Comparison of ENCODE assay signal across 13 mouse cellular contexts in genomic region chr19:21603836-21604235, GRCm38 (mm10). TPM values are rescaled to one million over a fixed set of nuclear protein-coding genes. Genes with fewer than 3 reads are reported as not detected.
DNase-seq lines count a peak whose midpoint lies in the region; ATAC-seq and TF ChIP-seq lines count a peak whose summit lies in the region.
"Had no signal": no experiment of that assay in that cellular context is flagged by ENCODE, and none has a peak within 500 bp of the region (broad histone marks: within the 10 kb centered on the region; RNA-seq: fewer than 3 reads in every experiment).

No protein-coding gene starts in this region.

- no peak for ATAC-seq in lung, embryonic 15.5 days (ENCODE audit: borderline replicate concordance, extremely low read depth, low FRiP score, low TSS enrichment)
- peak; percentile 86 for ATAC-seq in intestine, embryonic 16.5 days
- peak; percentile 58; the same call in 1 of the 2 replicates for ATAC-seq in stomach, embryonic 16.5 days (ENCODE audit: insufficient read depth, low FRiP score)
- no peak for ATAC-seq in hindbrain, embryonic 14.5 days (ENCODE audit: low FRiP score)
- ATAC-seq: forebrain, embryonic 13.5 days had no signal

- H3K4me1 ChIP-seq in lung, embryonic 15.5 days, result peaks cover 33% of the 10 kb centered on the region
- H3K4me1 ChIP-seq in bone marrow, adult 2 months (ENCODE audit: control insufficient read depth, insufficient read depth, low read length), result peaks cover 6% of the 10 kb centered on the region
- H3K4me1 ChIP-seq in intestine, embryonic 16.5 days (ENCODE audit: control insufficient read depth, insufficient read depth, low read length), result peaks cover 13% of the 10 kb centered on the region
- peaks cover 14% of the 10 kb centered on the region; the same call in 1 of the 2 replicates for H3K4me1 ChIP-seq in stomach, embryonic 16.5 days (ENCODE audit: control insufficient read depth, insufficient read depth, low read length)
- H3K4me1 ChIP-seq in hindbrain, embryonic 14.5 days (replicated peaks; ENCODE audit: control insufficient read depth, insufficient read depth, low read length), result 0 out of 2 replicates have a peak, but pooled peaks cover 4% of the 10 kb centered on the region

- no peaks in the 10 kb centered on the region for H3K27me3 ChIP-seq in lung, embryonic 15.5 days
- H3K27me3 ChIP-seq in intestine, embryonic 16.5 days (replicated peaks; ENCODE audit: control insufficient read depth, insufficient read depth, low read length), result no peaks in the 10 kb centered on the region
- no peaks in the 10 kb centered on the region for H3K27me3 ChIP-seq in stomach, embryonic 16.5 days (ENCODE audit: control insufficient read depth, insufficient read depth, low read length)
- no peaks in the 10 kb centered on the region for H3K27me3 ChIP-seq in hindbrain, embryonic 14.5 days (ENCODE audit: control insufficient read depth, insufficient read depth, low read length)
- H3K27me3 ChIP-seq: forebrain, embryonic 13.5 days; limb, embryonic 12.5 days had no signal

- no peak overlapping the region for H3K4me2 ChIP-seq in lung, embryonic 15.5 days
- H3K4me2 ChIP-seq in intestine, embryonic 16.5 days (ENCODE audit: low read depth, low read length), result no peak overlapping the region
- H3K4me2 ChIP-seq in stomach, embryonic 16.5 days (ENCODE audit: low read depth, low read length), result no peak overlapping the region
- H3K4me2 ChIP-seq in hindbrain, embryonic 14.5 days (replicated peaks), result no peak overlapping the region
- H3K4me2 ChIP-seq: forebrain, embryonic 13.5 days; limb, embryonic 12.5 days had no signal

- WGBS in lung, embryonic 15.5 days, result 40% methylated on average over 3 of the region's 3 CpGs
- 12% methylated on average over 3 of the region's 3 CpGs for WGBS in bone marrow, adult 2 months
- 45% methylated on average over 3 of the region's 3 CpGs for WGBS in intestine, embryonic 16.5 days
- WGBS in stomach, embryonic 16.5 days, result 43% methylated on average over 3 of the region's 3 CpGs
- WGBS in hindbrain, embryonic 14.5 days, result 69% methylated on average over 3 of the region's 3 CpGs

- H3K36me3 ChIP-seq in lung, embryonic 15.5 days, result no peaks in the 10 kb centered on the region
- no peaks in the 10 kb centered on the region for H3K36me3 ChIP-seq in intestine, embryonic 16.5 days (ENCODE audit: control insufficient read depth, insufficient read depth, low read length)
- no peaks in the 10 kb centered on the region; the same call in 1 of the 2 replicates for H3K36me3 ChIP-seq in stomach, embryonic 16.5 days (ENCODE audit: control insufficient read depth, insufficient read depth, low read length)
- H3K36me3 ChIP-seq in hindbrain, embryonic 14.5 days (replicated peaks; ENCODE audit: control insufficient read depth, insufficient read depth), result no peaks in the 10 kb centered on the region
- H3K36me3 ChIP-seq: limb, embryonic 12.5 days had no signal

- TF ChIP-seq CTCF in bone marrow, adult 2 months (IDR thresholded peaks at IDR 0.05; ENCODE audit: control insufficient read depth, insufficient read depth, low read length), result no peak

- TF ChIP-seq POLR2A in bone marrow, adult 2 months (IDR thresholded peaks at IDR 0.05; ENCODE audit: borderline replicate concordance, control insufficient read depth, low read depth, low read length), result no peak

- H3K9me3 ChIP-seq in lung, embryonic 15.5 days, result no peaks in the 10 kb centered on the region
- no peaks in the 10 kb centered on the region for H3K9me3 ChIP-seq in intestine, embryonic 16.5 days (ENCODE audit: control insufficient read depth, low read length)
- no peaks in the 10 kb centered on the region for H3K9me3 ChIP-seq in stomach, embryonic 16.5 days (replicated peaks; ENCODE audit: control insufficient read depth, low read length)
- no peaks in the 10 kb centered on the region for H3K9me3 ChIP-seq in hindbrain, embryonic 14.5 days (ENCODE audit: control insufficient read depth, low read length)
- H3K9me3 ChIP-seq: forebrain, embryonic 13.5 days; limb, embryonic 12.5 days had no signal

- H3K27ac ChIP-seq in lung, embryonic 15.5 days, result peak overlapping the region; percentile 50; the same call in 1 of the 2 replicates
- 0 out of 2 replicates have a peak overlapping the region, but pooled peaks have one; percentile 59 for H3K27ac ChIP-seq in bone marrow, adult 2 months (ENCODE audit: control insufficient read depth, insufficient read depth, low read depth, low read length, poor library complexity)
- no peak overlapping the region for H3K27ac ChIP-seq in intestine, embryonic 16.5 days (ENCODE audit: low read length)
- H3K27ac ChIP-seq in stomach, embryonic 16.5 days (ENCODE audit: low read length), result no peak overlapping the region
- no peak overlapping the region for H3K27ac ChIP-seq in hindbrain, embryonic 14.5 days
- H3K27ac ChIP-seq: forebrain, embryonic 13.5 days; limb, embryonic 12.5 days had no signal

- no peak overlapping the region for H3K9ac ChIP-seq in lung, embryonic 15.5 days
- H3K9ac ChIP-seq in intestine, embryonic 16.5 days (ENCODE audit: low read depth, low read length), result no peak overlapping the region
- no peak overlapping the region for H3K9ac ChIP-seq in stomach, embryonic 16.5 days (ENCODE audit: low read length)
- no peak overlapping the region for H3K9ac ChIP-seq in hindbrain, embryonic 14.5 days
- H3K9ac ChIP-seq: forebrain, embryonic 13.5 days; limb, embryonic 12.5 days had no signal

- no peak for DNase-seq in lung, postnatal 14 days
- DNase-seq in left cerebral cortex, adult 8-10 months (ENCODE audit: low spot score in 2 of 2), result no peak
- no peak for DNase-seq in hindbrain, embryonic 14.5 days (ENCODE audit: low spot score)
- DNase-seq in ovary, adult 18-20 months (ENCODE audit: low spot score), result no peak
- DNase-seq: cerebellum, adult 9-10 months; right cerebral cortex, postnatal 25 days had no signal

- H3K4me3 ChIP-seq in lung, embryonic 15.5 days, result no peak overlapping the region
- H3K4me3 ChIP-seq in bone marrow, adult 2 months (replicated peaks; ENCODE audit: control insufficient read depth, low read depth, low read length), result no peak overlapping the region
- H3K4me3 ChIP-seq in intestine, embryonic 16.5 days (ENCODE audit: low read length), result no peak overlapping the region
- H3K4me3 ChIP-seq in stomach, embryonic 16.5 days (replicated peaks; ENCODE audit: low read length), result no peak overlapping the region
- H3K4me3 ChIP-seq in hindbrain, embryonic 14.5 days (replicated peaks; ENCODE audit: low read length), result no peak overlapping the region
- H3K4me3 ChIP-seq: forebrain, embryonic 13.5 days; limb, embryonic 12.5 days; myocyte had no signal

RNA-seq across cellular contexts. Expression of gene 1110059E24Rik, which starts 48.9 kb away (rescaled TPM):
- 66.7 and 70.2 TPM in 2 replicates for polyA plus RNA-seq in lung, embryonic 15.5 days (2015; fragmentation: Nextera tagmentation; extraction: Ambion mirVana)
- 10.3 and 14.1 TPM in 2 replicates for polyA plus RNA-seq in bone marrow, adult 2 months (2011; ENCODE audit: insufficient read depth, insufficient read length, low replicate concordance, missing spikeins)
- polyA plus RNA-seq in intestine, embryonic 16.5 days (2015; fragmentation: Nextera tagmentation; extraction: Ambion mirVana), result 63.4 and 63.9 TPM in 2 replicates
- polyA plus RNA-seq in stomach, embryonic 16.5 days (2015; fragmentation: Nextera tagmentation; extraction: Ambion mirVana), result 46.3 and 53.9 TPM in 2 replicates
- total RNA-seq in left cerebral cortex, adult 8-10 months (2022), result 10 to 100 TPM; 27.1 to 28.2 (median 27.8) TPM
- polyA plus RNA-seq in hindbrain, embryonic 14.5 days (2014; fragmentation: Nextera tagmentation; extraction: Ambion mirVana), result 54.2 and 63.9 TPM in 2 replicates

RNA-seq across cellular contexts. Expression of gene Abhd17b, which starts 49.1 kb away (rescaled TPM):
- polyA plus RNA-seq in lung, embryonic 15.5 days (2015; fragmentation: Nextera tagmentation; extraction: Ambion mirVana), result 35.7 and 37.9 TPM in 2 replicates
- 3.7 and 9.7 TPM in 2 replicates for polyA plus RNA-seq in bone marrow, adult 2 months (2011; ENCODE audit: insufficient read depth, insufficient read length, low replicate concordance, missing spikeins)
- 7.3 and 15.9 TPM in 2 replicates for polyA plus RNA-seq in intestine, embryonic 16.5 days (2015; fragmentation: Nextera tagmentation; extraction: Ambion mirVana)
- polyA plus RNA-seq in stomach, embryonic 16.5 days (2015; fragmentation: Nextera tagmentation; extraction: Ambion mirVana), result 11.6 and 14.0 TPM in 2 replicates
- total RNA-seq in left cerebral cortex, adult 8-10 months (2022), result 10 to 100 TPM; 35.0 to 43.3 (median 37.4) TPM
- 50.8 and 63.1 TPM in 2 replicates for polyA plus RNA-seq in hindbrain, embryonic 14.5 days (2014; fragmentation: Nextera tagmentation; extraction: Ambion mirVana)

Comparison
In these comparisons a context has a peak if more than half of its experiments do, and no peak if none do; other contexts are left out.
1. ATAC-seq: peak in intestine, embryonic 16.5 days (single experiment) and stomach, embryonic 16.5 days (single experiment); none in lung, embryonic 15.5 days (single experiment) and hindbrain, embryonic 14.5 days (single experiment).
2. H3K27ac ChIP-seq: peak in lung, embryonic 15.5 days (single experiment) and bone marrow, adult 2 months (single experiment); none in intestine, embryonic 16.5 days (single experiment), stomach, embryonic 16.5 days (single experiment) and hindbrain, embryonic 14.5 days (single experiment).